Mouse (Mus musculus) kidney, postnatal 0 days (tissue): Measurements from ENCODE around the gene Akap14. TPM values are rescaled to one million over a fixed set of nuclear protein-coding genes. Genes with fewer than 3 reads are reported as not detected.
"Not testable (repeated sequence)": the region's sequence is repeated elsewhere in the genome, so short reads cannot be mapped to it uniquely, and the experiment has no call there.

Experiments
- ATAC-seq: fragments of 200-750 bp; cut with Nextera tagmentation; replicated peaks from 2 replicates; pipeline ENCODE4 v1.8.0; 2017; ENCODE audit warnings: low read depth, moderate number of reproducible peaks, moderate TSS enrichment, moderate library complexity; ENCODE audit not compliant: low FRiP score
- DNase-seq: peaks from one replicate; pipeline ENCODE4 v3.0.0-alpha.2; 2016; ENCODE audit warnings: low spot score
- H3K27ac ChIP-seq: fragments of 300-500 bp; sonication (generic); 2 replicates; pipeline ENCODE4 v1.5.1; 2014; ENCODE audit warnings: mild to moderate bottlenecking
- H3K27me3 ChIP-seq: fragments of 300-500 bp; sonication (generic); 2 replicates; pipeline ENCODE4 v1.6.1; 2014; ENCODE audit warnings: low read length, mixed read lengths; ENCODE audit not compliant: insufficient read depth
- H3K36me3 ChIP-seq: fragments of 300-500 bp; sonication (generic); 2 replicates; pipeline ENCODE4 v1.6.1; 2014; ENCODE audit warnings: low read length, mixed read lengths; ENCODE audit not compliant: insufficient read depth
- H3K4me1 ChIP-seq: fragments of 300-500 bp; sonication (generic); replicated peaks from 2 replicates; pipeline ENCODE4 v1.6.1; 2014; ENCODE audit warnings: antibody characterized with exemption, low read length, mixed read lengths; ENCODE audit not compliant: insufficient read depth
- H3K4me2 ChIP-seq: fragments of 300-500 bp; sonication (generic); 2 replicates; pipeline ENCODE4 v1.6.1; 2014; ENCODE audit warnings: mild to moderate bottlenecking, low read length, moderate library complexity, mixed read lengths
- H3K4me3 ChIP-seq: fragments of 300-500 bp; sonication (generic); replicated peaks from 2 replicates; pipeline ENCODE4 v1.5.1; 2014; ENCODE audit warnings: low read depth, low read length
- H3K9ac ChIP-seq: fragments of 300-500 bp; sonication (generic); 2 replicates; pipeline ENCODE4 v1.6.1; 2014; ENCODE audit warnings: low read depth, low read length
- H3K9me3 ChIP-seq: fragments of 300-500 bp; sonication (generic); replicated peaks from 2 replicates; pipeline ENCODE4 v1.6.1; 2016; ENCODE audit warnings: low read length, inconsistent platforms, mixed read lengths
- CTCF ChIP-seq: IDR thresholded peaks from 2 replicates; pipeline ENCODE4 v1.5.1; 2016; ENCODE audit warnings: antibody characterized with exemption, low read depth, mild to moderate bottlenecking, moderate library complexity
- WGBS: fragments of 180-500 bp; shearing (Covaris S2); extraction: QIAGEN DNeasy Blood & Tissue Kit; methylation state at CpG from one replicate; pipeline ENCODE4 v1.1.7; 2014; 5-methylcytosine and 5-hydroxymethylcytosine counted together
- polyA plus RNA-seq: library from polyadenylated mRNA; unstranded; fragments of >200 nt; fragmentation: Nextera tagmentation; extraction: Ambion mirVana; gene quantifications from 2 replicates; pipeline ENCODE4 v1.2.1, GENCODE M21; 2015

Akap14 gene
- polyA plus RNA-seq, 1 experiment from 2014 or later, result not detected

DNA sequence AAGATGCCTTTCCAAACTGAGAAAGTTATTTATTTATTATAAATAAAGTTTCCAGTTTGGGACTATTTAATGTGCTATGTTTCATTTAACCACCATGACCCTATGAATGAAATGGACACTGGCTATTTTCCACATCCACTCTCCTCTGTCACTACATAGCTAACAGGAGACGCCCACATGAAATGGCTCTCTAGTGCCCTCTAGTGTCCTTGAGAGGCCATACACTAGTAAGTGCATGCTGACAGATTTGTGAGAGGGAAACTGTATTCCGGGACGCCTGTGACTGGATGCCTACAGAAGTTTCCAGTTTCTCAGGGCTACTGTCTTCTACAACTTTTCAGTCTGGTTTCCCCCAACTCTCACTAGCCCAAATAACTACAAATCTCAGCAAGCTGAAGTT lies 1.6 kb downstream of the Akap14 start:
- WGBS, result 40% methylated on average over 3 of the region's 3 CpGs
- peak; percentile 69 for DNase-seq
- TF ChIP-seq CTCF, result peak; percentile 74
- Histone ChIP-seq H3K4me2 (no peak overlapping the region), H3K4me1 (no peaks in the 10 kb centered on the region), H3K9ac (no peak overlapping the region), H3K9me3 (no peaks in the 10 kb centered on the region), H3K27ac (no peak overlapping the region), H3K36me3 (no peaks in the 10 kb centered on the region), H3K4me3 (no peak overlapping the region), H3K27me3 (no peaks in the 10 kb centered on the region)
- no peak for ATAC-seq

DNA sequence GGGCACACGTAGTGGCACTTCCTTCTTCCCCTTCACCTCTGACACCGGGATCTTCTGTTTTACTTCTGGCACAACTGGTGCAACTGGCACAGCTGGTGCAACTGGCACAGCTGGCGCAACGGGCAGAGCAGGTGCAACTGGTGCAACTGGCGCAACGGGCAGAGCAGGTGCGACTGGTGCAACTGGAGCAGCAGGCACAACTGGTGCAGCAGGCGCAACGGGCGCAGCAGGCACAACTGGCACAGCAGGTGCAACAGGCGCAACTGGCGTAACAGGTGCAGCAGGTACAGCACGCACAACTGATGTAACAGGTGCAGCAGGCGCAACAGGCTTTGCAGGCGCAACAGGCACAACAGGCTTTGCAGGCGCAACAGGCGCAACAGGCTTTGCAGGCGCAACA lies 5.5 kb downstream of the Akap14 start:
- no peak overlapping the region for H3K27ac ChIP-seq
- ATAC-seq (no peak), DNase-seq (no peak)
- TF ChIP-seq CTCF, result no peak
- WGBS, result 81% methylated on average over 18 of the region's 18 CpGs
- no peak overlapping the region for H3K4me3 ChIP-seq
- no peaks in the 10 kb centered on the region for H3K4me1 ChIP-seq
- no peaks in the 10 kb centered on the region for H3K9me3 ChIP-seq
- H3K36me3 ChIP-seq, result no peaks in the 10 kb centered on the region
- no peaks in the 10 kb centered on the region for H3K27me3 ChIP-seq
- H3K4me2 ChIP-seq, result no peak overlapping the region
- H3K9ac ChIP-seq, result no peak overlapping the region

DNA sequence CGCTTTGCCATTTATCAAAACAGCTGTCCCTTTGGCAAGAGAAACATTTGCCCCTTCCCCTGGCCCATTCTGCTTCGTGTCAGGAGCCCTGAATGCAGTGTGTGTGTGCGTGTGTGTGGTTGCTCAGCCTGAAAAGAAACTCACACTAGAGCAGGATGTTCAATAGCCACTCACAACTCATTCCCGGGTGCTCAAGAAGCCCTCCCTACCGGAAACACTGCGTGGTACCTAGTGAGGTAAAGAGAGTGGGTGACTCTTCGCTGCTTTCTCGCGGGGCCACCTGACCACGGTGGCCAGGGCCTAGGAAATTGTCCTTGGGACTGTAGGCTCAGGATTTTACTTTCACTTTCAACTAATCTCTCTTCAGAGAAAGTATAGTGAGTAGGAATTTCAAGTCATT lies 7.5 kb downstream of the Akap14 start:
- Histone ChIP-seq H3K27ac (no peak overlapping the region), H3K27me3 (no peaks in the 10 kb centered on the region), H3K36me3 (no peaks in the 10 kb centered on the region), H3K9ac (no peak overlapping the region), H3K4me1 (no peaks in the 10 kb centered on the region), H3K4me2 (no peak overlapping the region), H3K9me3 (no peaks in the 10 kb centered on the region), H3K4me3 (no peak overlapping the region)
- WGBS, result 79% methylated on average over 10 of the region's 10 CpGs
- ATAC-seq, result no peak
- DNase-seq, result no peak
- TF ChIP-seq CTCF, result no peak

DNA sequence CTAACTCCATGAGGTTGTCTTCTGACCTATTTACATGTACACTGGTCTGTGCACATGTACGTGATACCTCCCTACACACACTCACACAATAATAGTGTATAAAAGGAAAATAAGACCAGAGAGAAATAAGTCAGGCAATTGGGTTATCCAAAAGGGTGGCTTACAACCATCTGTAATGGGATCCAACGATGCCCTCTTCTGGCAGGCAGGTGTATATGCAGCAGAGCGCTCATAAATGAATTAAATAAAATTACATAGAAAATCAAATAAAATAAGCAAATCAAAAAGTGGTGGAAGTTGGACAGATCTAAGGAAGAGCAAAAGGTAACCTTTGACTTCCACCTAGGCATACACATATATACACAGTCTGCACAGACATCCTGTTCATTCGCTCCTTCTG lies 10.8 kb downstream of the Akap14 start:
- Histone ChIP-seq H3K4me2 (no peak overlapping the region), H3K27ac (no peak overlapping the region), H3K27me3 (no peaks in the 10 kb centered on the region), H3K9ac (no peak overlapping the region), H3K4me3 (no peak overlapping the region), H3K36me3 (no peaks in the 10 kb centered on the region), H3K9me3 (no peaks in the 10 kb centered on the region), H3K4me1 (no peaks in the 10 kb centered on the region)
- DNase-seq (peak; percentile 6), ATAC-seq (no peak)
- WGBS, result 57% methylated on average over 4 of the region's 4 CpGs
- peak; percentile 53 for TF ChIP-seq CTCF

DNA sequence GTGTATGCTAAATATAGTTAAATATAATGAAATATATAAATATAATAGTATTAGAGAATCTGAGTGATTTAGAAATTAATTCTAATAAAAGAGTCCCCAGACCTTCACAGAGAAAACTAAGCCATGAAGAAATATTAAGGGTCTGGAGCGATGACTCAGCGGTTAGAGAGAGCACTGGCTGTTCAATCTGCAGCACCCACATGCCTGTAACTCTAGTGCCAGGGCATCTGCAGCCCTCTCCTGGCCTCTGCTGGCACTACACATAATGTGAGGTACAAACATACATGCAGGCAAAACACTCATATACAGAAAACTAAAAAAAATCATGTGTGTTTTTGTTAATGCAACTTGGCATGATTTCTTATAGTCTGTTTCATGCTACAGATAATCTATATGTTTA lies 23.7 kb downstream of the Akap14 start:
- H3K4me2 ChIP-seq, result no peak overlapping the region
- no peaks in the 10 kb centered on the region for H3K4me1 ChIP-seq
- no peak overlapping the region for H3K4me3 ChIP-seq
- H3K9me3 ChIP-seq, result no peaks in the 10 kb centered on the region
- H3K27me3 ChIP-seq, result no peaks in the 10 kb centered on the region
- DNase-seq (peak; percentile 8), ATAC-seq (no peak)
- peak; percentile 53 for TF ChIP-seq CTCF
- H3K36me3 ChIP-seq, result 0 out of 2 replicates have a peak, but pooled peaks cover 2% of the 10 kb centered on the region
- 84% methylated on average over 2 of the region's 2 CpGs for WGBS
- no peak overlapping the region for H3K9ac ChIP-seq
- no peak overlapping the region for H3K27ac ChIP-seq

DNA sequence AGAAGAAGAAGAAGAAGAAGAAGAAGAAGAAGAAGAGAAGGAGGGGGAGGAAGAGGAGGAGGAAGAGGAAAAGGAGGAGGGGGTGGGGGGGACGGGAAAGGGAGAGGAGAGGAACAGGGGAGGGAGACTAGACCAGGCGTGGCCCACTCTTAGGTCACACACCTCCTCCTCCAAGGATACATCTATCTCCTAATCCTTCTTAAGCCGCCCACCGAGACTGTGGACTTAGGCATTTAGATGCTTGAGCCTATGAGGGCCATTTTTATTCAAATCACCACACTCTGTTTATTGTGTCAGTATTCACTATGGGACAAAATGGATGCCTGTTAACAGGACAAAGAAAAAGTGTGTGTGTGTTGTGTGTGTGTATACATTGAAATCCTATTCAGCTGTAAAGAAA lies 24.1 kb downstream of the Akap14 start:
- H3K27me3 ChIP-seq, ATAC-seq, DNase-seq, H3K27ac ChIP-seq, H3K4me1 ChIP-seq, H3K4me3 ChIP-seq, H3K9me3 ChIP-seq, H3K36me3 ChIP-seq, H3K9ac ChIP-seq, H3K4me2 ChIP-seq: not testable (repeated sequence)
- WGBS, result 88% methylated on average over 1 of the region's 4 CpGs

DNA sequence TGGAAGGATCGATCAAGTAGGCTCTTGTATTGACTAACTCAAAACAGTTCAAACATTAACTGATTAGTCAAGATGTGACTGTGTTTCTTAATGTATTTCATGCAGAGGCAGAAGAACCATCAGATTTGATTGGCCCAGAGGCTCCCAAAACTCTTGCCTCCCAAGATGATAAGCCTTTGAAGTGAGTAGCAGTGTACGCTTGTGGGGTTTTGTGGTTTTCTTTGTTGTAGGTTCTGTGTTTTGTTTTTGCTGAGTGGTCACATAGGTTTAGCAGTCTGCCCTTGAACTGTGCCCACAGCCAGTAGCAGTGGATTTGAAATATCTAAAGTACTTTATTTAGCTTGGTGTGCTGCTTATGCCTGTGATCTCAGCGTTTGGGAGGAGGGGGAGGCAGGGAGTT lies 26.9 kb downstream of the Akap14 start:
- Histone ChIP-seq H3K36me3 (0 out of 2 replicates have a peak, but pooled peaks cover 2% of the 10 kb centered on the region), H3K4me1 (no peaks in the 10 kb centered on the region), H3K27ac (no peak overlapping the region), H3K4me3 (no peak overlapping the region), H3K9me3 (no peaks in the 10 kb centered on the region), H3K9ac (no peak overlapping the region), H3K27me3 (no peaks in the 10 kb centered on the region), H3K4me2 (no peak overlapping the region)
- 89% methylated on average over 3 of the region's 3 CpGs for WGBS
- TF ChIP-seq CTCF, result no peak
- ATAC-seq (no peak), DNase-seq (no peak)
